Mouse (Mus musculus): ENCODE measurements around the gene Rnf11.

GRCm38 (mm10) chr4:109406054-109406485 lies 78.5 kb downstream of the Rnf11 start:
- TF ChIP-seq CTCF (IDR thresholded peaks at IDR 0.05), result no peak
- no peak for TF ChIP-seq EP300 (IDR thresholded peaks at IDR 0.05)
